Mouse (Mus musculus): ENCODE measurements around the gene Gm20547. TPM values are rescaled to one million over a fixed set of nuclear protein-coding genes. Genes with fewer than 3 reads are reported as not detected.

Gm20547 gene
- not detected for polyA plus RNA-seq (2014; fragmentation: Illumina TruSeq; extraction: RNeasy Lipid Tissue Mini Kit (QIAGEN cat#74804); ENCODE audit: insufficient read depth, low read depth, low replicate concordance)

DNA sequence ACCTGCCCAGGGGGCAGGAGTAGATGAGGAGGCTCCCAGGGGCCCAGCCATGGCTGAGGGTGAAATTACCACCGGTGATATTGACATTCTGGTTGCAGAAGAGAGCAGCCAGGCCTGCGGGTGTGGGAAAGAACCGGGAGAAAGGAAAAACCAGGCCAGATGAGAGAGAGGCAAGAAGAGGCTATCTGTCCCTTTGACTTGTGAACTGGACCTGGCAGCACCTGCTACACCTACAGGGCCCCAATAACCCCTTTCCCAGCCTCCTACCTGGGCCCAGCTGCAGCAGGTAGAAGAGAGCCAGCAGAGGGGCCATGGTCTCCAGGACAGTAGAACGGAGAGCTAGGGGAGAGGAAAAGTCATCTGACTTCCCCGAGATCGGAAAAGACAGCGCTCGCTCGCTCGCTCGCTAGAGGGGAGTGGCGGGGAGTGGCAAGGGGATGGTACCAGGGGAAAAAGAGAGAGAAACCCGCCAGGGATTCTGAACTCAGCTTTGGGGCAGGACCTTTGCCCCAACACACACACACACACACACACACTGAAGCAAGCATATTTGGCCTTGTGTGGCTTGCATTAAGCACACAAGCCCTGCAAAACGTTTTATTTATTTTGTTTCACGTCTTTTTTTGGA, at the start of gene Gm20547:
TSS of gene Gm20547 (minus strand) at position 360 of the 628 bp plus-strand sequence.

DNA sequence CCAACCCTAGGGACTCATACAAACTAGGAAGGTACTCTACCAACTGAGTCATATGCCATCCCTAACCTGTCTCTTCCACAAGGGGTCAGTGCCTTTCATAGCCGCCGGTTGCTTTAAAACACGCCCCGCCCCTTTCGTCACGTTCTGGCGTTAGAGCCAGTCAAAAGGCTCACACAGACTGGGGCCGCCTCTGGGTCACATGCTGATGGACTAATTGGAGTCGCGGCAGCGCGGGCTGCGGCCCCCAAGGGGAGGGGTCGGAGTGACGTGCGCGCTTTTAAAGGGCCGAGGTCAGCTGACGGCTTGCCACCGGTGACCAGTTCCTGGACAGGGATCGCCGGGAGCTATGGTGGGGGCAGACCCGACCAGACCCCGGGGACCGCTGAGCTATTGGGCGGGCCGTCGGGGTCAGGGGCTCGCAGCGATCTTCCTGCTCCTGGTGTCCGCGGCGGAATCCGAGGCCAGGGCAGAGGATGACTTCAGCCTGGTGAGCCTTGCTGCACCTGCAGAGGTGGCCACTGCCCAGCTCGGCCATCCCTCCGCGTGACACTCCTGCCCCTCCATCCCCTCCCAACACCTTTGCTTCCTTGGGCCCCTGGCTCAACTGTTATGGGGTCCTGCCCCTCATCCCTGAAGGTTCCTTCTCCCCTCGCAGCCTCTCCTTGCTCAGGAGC, 49.4 kb upstream of the Gm20547 start, which contains the start of gene Neu1:
TSS of gene Neu1 (plus strand) at position 193 of the 674 bp plus-strand sequence.

DNA sequence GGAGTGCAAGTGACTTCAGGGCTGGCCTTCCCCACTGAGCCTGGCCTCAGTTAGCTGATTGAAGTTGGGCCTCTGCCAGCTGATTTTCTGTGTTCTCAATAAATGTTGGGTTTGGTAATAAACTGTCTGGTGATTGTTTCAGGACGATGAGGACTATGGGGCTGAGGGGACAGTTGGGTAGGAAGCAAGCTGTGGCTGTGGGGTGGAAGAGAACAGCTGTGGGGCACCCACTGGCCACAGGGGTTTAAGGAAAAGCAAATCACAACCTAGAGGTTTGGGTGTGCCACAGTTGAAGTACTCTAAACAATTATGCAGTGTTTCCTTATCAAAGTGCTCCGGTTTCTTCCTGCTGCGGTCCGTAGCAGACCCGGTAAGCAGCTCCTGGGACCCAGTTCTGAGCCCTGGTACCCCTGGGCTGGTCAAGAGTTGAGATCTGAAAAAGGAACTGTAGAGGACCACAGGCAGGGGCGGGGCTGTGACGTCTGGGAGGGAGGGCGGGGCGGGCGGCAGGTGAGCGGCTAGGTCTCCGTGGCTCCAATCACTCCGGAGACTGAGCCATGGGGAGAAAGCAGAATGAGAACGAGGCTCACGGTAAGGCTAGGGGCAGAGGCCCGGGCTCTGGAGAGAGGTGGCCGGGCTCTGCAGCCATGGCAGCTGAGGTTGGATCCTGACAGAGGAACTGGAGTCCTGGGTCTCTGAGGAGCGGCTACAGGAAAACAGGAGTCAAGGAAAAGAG, 32.3 kb upstream of the Gm20547 start, which contains the start of gene Slc44a4:
TSS of gene Slc44a4 (plus strand) at position 537 of the 736 bp plus-strand sequence.

DNA sequence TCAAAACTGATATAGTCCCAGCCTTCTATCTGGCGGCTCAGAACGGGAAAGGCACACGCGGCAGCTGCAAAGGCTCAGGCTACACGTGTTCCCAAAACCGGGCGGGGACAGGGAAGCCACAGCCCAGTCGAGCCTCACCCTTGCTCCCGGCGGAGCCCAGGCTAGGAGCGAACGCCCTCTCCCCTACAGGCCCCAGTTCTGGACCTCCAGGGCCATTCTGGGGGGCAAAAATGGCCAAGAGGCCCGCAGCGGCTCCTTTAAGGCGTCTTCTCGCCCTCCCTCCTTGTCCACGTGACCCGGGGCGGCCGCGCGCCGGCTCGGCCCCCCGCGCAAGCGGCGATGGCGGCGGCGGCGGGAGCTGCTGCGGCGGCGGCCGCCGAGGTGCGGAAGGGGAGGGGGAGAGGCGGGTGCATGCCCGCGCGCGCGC, 16.3 kb upstream of the Gm20547 start, which contains the start of the genes C2 and Ehmt2:
TSS of gene C2 (minus strand) at position 106 of the 427 bp plus-strand sequence.
TSS of gene Ehmt2 (plus strand) at position 310 of the 427 bp plus-strand sequence.

DNA sequence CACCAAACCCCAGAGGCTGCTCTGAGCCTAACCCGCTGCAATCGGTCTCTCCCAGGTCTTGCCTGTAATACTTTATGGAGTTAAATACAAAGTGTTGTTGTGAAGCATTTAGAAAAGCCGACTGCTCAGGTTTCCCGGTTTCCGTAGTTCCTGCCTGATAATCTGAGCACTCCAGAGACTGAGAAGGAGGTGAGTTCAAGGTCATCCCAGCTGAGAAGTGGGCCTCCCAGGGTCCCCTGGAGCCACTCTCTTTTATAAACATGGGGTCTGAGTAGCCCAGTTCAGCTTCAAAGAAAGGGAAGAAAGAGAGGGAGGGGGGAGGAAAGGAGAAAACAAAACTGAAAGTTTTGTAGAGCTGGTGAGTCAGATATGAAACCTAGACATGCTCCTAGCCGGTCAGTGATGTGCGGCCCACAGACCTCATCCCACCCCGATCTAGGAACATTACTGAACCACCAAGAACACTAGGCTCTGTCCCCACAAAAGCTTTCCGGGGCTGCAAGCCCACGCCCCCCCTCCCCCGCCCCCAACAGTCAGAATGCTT, 2.4 kb downstream of the Gm20547 start, which contains the start of gene Zbtb12:
TSS of gene Zbtb12 (plus strand) at position 148 of the 544 bp plus-strand sequence.

DNA sequence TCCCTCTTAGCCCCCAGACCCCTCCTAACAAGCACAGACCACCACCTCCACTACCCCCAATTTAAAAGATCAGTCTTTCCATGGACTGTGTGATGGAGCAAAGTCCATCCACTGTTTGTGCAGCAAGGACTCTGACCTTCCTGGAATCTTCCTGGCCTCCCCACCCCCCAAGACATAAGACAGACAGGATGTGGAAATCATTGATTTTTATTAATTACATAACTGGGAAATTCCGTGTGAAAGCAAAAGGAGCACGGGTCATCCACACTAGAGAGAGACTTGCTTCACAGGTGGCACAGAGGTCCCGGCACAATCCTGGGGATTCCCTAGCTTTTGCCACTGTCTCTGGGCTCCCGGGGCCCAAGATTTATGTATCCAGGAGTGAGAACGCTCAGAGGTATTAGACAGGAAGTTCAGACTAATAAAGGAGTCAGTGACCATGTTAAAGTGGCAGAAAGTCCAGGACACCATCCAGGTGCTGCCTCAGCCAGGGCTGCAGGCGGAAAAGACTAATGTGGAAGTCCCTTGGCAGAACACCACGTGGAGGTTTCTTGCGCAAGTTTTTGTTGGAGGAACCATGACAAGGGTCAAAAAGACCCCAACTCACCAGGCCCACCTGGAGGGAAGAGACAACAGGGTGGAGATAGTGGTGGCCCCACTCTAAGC, 19.3 kb downstream of the Gm20547 start, which contains the start of gene Cfb:
TSS of gene Cfb (minus strand) at position 103 of the 666 bp plus-strand sequence.

DNA sequence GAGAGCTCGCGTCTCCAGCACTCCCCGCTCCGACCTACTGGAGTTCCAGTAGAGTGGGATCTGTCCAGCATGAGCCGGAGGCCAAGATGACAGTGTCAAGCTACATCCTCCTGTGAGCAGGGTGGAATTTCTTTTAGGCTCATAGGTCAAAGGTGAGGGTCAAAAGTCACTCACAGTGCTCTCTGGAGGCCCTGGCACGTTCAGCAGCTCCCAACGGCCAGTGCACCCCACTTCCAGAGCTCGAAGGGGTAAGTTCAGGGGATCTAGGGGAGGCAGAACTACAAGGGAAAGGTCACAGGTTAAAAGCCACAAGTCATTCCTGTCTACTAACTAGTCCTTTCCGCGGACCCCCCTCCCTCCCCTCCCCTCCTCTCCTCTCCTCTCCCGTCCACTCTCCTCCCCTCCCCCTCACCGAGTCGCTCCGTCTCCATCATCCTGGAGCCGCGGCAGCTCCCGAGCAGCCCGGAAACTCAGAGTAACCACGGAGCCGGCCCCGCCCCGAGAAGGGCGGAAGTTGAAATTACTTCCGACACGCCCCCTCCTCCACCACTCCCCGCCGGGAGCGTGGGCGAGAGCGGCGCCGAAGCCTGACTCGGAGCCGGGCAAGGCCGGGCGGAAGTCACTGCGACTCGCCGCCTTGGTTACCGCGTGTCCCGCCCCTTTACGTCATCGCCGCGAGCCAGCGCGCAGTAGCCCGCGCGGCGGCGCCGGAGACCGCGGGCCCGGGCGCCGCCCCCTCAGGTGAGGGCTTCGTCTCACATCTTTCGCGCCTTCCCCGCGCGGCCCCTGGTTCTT, 31.9 kb downstream of the Gm20547 start, which contains the start of the genes Skiv2l and Nelfe:
TSS of gene Skiv2l (minus strand) at position 489 of the 795 bp plus-strand sequence.
TSS of gene Nelfe (plus strand) at position 670 of the 795 bp plus-strand sequence.

DNA sequence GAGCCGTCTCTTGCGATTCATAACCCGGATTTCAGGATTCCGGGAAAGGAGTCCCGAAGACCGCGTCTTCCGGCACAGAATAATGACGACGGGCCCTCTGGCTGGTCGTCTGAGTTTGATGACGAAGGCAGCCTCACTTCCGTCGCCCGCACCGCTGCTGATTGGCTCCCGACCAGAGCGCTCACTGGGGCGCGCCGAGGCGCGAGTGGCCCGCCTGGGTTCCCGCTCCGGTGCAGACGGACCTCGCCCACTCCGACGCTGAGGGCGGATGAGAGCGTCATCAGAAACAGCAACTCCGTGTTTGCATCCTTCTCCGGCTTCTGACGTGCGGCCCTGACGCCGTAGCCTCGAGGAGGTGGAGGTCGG, 45.0 kb downstream of the Gm20547 start, which contains the start of the genes Stk19 and Dxo:
TSS of gene Stk19 (minus strand) at position 90 of the 366 bp plus-strand sequence.
TSS of gene Dxo (plus strand) at position 164 of the 366 bp plus-strand sequence.

Other genes starting within 250 kb of the Gm20547 start
- gene Fkbpl, start 237.3 kb downstream of the Gm20547 start, polyA plus RNA-seq (2014; fragmentation: Illumina TruSeq; extraction: RNeasy Lipid Tissue Mini Kit (QIAGEN cat#74804); ENCODE audit: insufficient read depth, low read depth, low replicate concordance): 6.8 TPM
- gene Atf6b, start 234.9 kb downstream of the Gm20547 start, polyA plus RNA-seq (2014; fragmentation: Illumina TruSeq; extraction: RNeasy Lipid Tissue Mini Kit (QIAGEN cat#74804); ENCODE audit: insufficient read depth, low read depth, low replicate concordance): 31.2 TPM
- 7.5 TPM for gene Tnxb, start 211.5 kb downstream of the Gm20547 start, polyA plus RNA-seq (2014; fragmentation: Illumina TruSeq; extraction: RNeasy Lipid Tissue Mini Kit (QIAGEN cat#74804); ENCODE audit: insufficient read depth, low read depth, low replicate concordance)
- 122 TPM for gene C4b, start 138.2 kb downstream of the Gm20547 start, polyA plus RNA-seq (2014; fragmentation: Illumina TruSeq; extraction: RNeasy Lipid Tissue Mini Kit (QIAGEN cat#74804); ENCODE audit: insufficient read depth, low read depth, low replicate concordance)
- not detected for gene Cyp21a1, start 77.5 kb downstream of the Gm20547 start, polyA plus RNA-seq (2014; fragmentation: Illumina TruSeq; extraction: RNeasy Lipid Tissue Mini Kit (QIAGEN cat#74804); ENCODE audit: insufficient read depth, low read depth, low replicate concordance)
- 27.3 TPM for gene Stk19, start 45.1 kb downstream of the Gm20547 start, polyA plus RNA-seq (2014; fragmentation: Illumina TruSeq; extraction: RNeasy Lipid Tissue Mini Kit (QIAGEN cat#74804); ENCODE audit: insufficient read depth, low read depth, low replicate concordance)
- 27.5 TPM for gene Dxo, start 45.0 kb downstream of the Gm20547 start, polyA plus RNA-seq (2014; fragmentation: Illumina TruSeq; extraction: RNeasy Lipid Tissue Mini Kit (QIAGEN cat#74804); ENCODE audit: insufficient read depth, low read depth, low replicate concordance)
- gene Skiv2l, start 31.8 kb downstream of the Gm20547 start, polyA plus RNA-seq (2014; fragmentation: Illumina TruSeq; extraction: RNeasy Lipid Tissue Mini Kit (QIAGEN cat#74804); ENCODE audit: insufficient read depth, low read depth, low replicate concordance): 19.3 TPM
- gene Nelfe, start 31.7 kb downstream of the Gm20547 start, polyA plus RNA-seq (2014; fragmentation: Illumina TruSeq; extraction: RNeasy Lipid Tissue Mini Kit (QIAGEN cat#74804); ENCODE audit: insufficient read depth, low read depth, low replicate concordance): 30.3 TPM
- gene Cfb, start 19.5 kb downstream of the Gm20547 start, polyA plus RNA-seq (2014; fragmentation: Illumina TruSeq; extraction: RNeasy Lipid Tissue Mini Kit (QIAGEN cat#74804); ENCODE audit: insufficient read depth, low read depth, low replicate concordance): 38.7 TPM
- 4.5 TPM for gene Zbtb12, start 2.6 kb downstream of the Gm20547 start, polyA plus RNA-seq (2014; fragmentation: Illumina TruSeq; extraction: RNeasy Lipid Tissue Mini Kit (QIAGEN cat#74804); ENCODE audit: insufficient read depth, low read depth, low replicate concordance)
- gene C2, start 16.2 kb upstream of the Gm20547 start, polyA plus RNA-seq (2014; fragmentation: Illumina TruSeq; extraction: RNeasy Lipid Tissue Mini Kit (QIAGEN cat#74804); ENCODE audit: insufficient read depth, low read depth, low replicate concordance): 24.6 TPM
- 39.7 TPM for gene Ehmt2, start 16.4 kb upstream of the Gm20547 start, polyA plus RNA-seq (2014; fragmentation: Illumina TruSeq; extraction: RNeasy Lipid Tissue Mini Kit (QIAGEN cat#74804); ENCODE audit: insufficient read depth, low read depth, low replicate concordance)
- gene Slc44a4, start 32.4 kb upstream of the Gm20547 start, polyA plus RNA-seq (2014; fragmentation: Illumina TruSeq; extraction: RNeasy Lipid Tissue Mini Kit (QIAGEN cat#74804); ENCODE audit: insufficient read depth, low read depth, low replicate concordance): 9.2 TPM
- 22.0 TPM for gene Neu1, start 49.2 kb upstream of the Gm20547 start, polyA plus RNA-seq (2014; fragmentation: Illumina TruSeq; extraction: RNeasy Lipid Tissue Mini Kit (QIAGEN cat#74804); ENCODE audit: insufficient read depth, low read depth, low replicate concordance)
- 18.0 TPM for gene Hspa1b, start 77.2 kb upstream of the Gm20547 start, polyA plus RNA-seq (2014; fragmentation: Illumina TruSeq; extraction: RNeasy Lipid Tissue Mini Kit (QIAGEN cat#74804); ENCODE audit: insufficient read depth, low read depth, low replicate concordance)
- gene Gm20481, start 87.9 kb upstream of the Gm20547 start, polyA plus RNA-seq (2014; fragmentation: Illumina TruSeq; extraction: RNeasy Lipid Tissue Mini Kit (QIAGEN cat#74804); ENCODE audit: insufficient read depth, low read depth, low replicate concordance): not detected
- gene Hspa1a, start 90.1 kb upstream of the Gm20547 start, polyA plus RNA-seq (2014; fragmentation: Illumina TruSeq; extraction: RNeasy Lipid Tissue Mini Kit (QIAGEN cat#74804); ENCODE audit: insufficient read depth, low read depth, low replicate concordance): 15.5 TPM
- 1.2 TPM for gene Hspa1l, start 90.7 kb upstream of the Gm20547 start, polyA plus RNA-seq (2014; fragmentation: Illumina TruSeq; extraction: RNeasy Lipid Tissue Mini Kit (QIAGEN cat#74804); ENCODE audit: insufficient read depth, low read depth, low replicate concordance)
- 34.0 TPM for gene Lsm2, start 99.8 kb upstream of the Gm20547 start, polyA plus RNA-seq (2014; fragmentation: Illumina TruSeq; extraction: RNeasy Lipid Tissue Mini Kit (QIAGEN cat#74804); ENCODE audit: insufficient read depth, low read depth, low replicate concordance)
- gene Vars, start 118.9 kb upstream of the Gm20547 start, polyA plus RNA-seq (2014; fragmentation: Illumina TruSeq; extraction: RNeasy Lipid Tissue Mini Kit (QIAGEN cat#74804); ENCODE audit: insufficient read depth, low read depth, low replicate concordance): 25.7 TPM
- gene Vwa7, start 134.5 kb upstream of the Gm20547 start, polyA plus RNA-seq (2014; fragmentation: Illumina TruSeq; extraction: RNeasy Lipid Tissue Mini Kit (QIAGEN cat#74804); ENCODE audit: insufficient read depth, low read depth, low replicate concordance): 0.74 TPM
- gene Sapcd1, start 146.0 kb upstream of the Gm20547 start, polyA plus RNA-seq (2014; fragmentation: Illumina TruSeq; extraction: RNeasy Lipid Tissue Mini Kit (QIAGEN cat#74804); ENCODE audit: insufficient read depth, low read depth, low replicate concordance): 1.3 TPM
- 3.1 TPM for gene Msh5, start 164.7 kb upstream of the Gm20547 start, polyA plus RNA-seq (2014; fragmentation: Illumina TruSeq; extraction: RNeasy Lipid Tissue Mini Kit (QIAGEN cat#74804); ENCODE audit: insufficient read depth, low read depth, low replicate concordance)
- 242 TPM for gene Clic1, start 167.9 kb upstream of the Gm20547 start, polyA plus RNA-seq (2014; fragmentation: Illumina TruSeq; extraction: RNeasy Lipid Tissue Mini Kit (QIAGEN cat#74804); ENCODE audit: insufficient read depth, low read depth, low replicate concordance)
- gene Ddah2, start 177.0 kb upstream of the Gm20547 start, polyA plus RNA-seq (2014; fragmentation: Illumina TruSeq; extraction: RNeasy Lipid Tissue Mini Kit (QIAGEN cat#74804); ENCODE audit: insufficient read depth, low read depth, low replicate concordance): 99.2 TPM
- gene Ly6g6c, start 183.3 kb upstream of the Gm20547 start, polyA plus RNA-seq (2014; fragmentation: Illumina TruSeq; extraction: RNeasy Lipid Tissue Mini Kit (QIAGEN cat#74804); ENCODE audit: insufficient read depth, low read depth, low replicate concordance): 2.4 TPM
- 0.84 TPM for gene Mpig6b, start 184.1 kb upstream of the Gm20547 start, polyA plus RNA-seq (2014; fragmentation: Illumina TruSeq; extraction: RNeasy Lipid Tissue Mini Kit (QIAGEN cat#74804); ENCODE audit: insufficient read depth, low read depth, low replicate concordance)
- gene Ly6g6e, start 194.9 kb upstream of the Gm20547 start, polyA plus RNA-seq (2014; fragmentation: Illumina TruSeq; extraction: RNeasy Lipid Tissue Mini Kit (QIAGEN cat#74804); ENCODE audit: insufficient read depth, low read depth, low replicate concordance): 1.4 TPM
- gene Ly6g6d, start 196.0 kb upstream of the Gm20547 start, polyA plus RNA-seq (2014; fragmentation: Illumina TruSeq; extraction: RNeasy Lipid Tissue Mini Kit (QIAGEN cat#74804); ENCODE audit: insufficient read depth, low read depth, low replicate concordance): 13.1 TPM
- not detected for gene Ly6g6f, start 203.6 kb upstream of the Gm20547 start, polyA plus RNA-seq (2014; fragmentation: Illumina TruSeq; extraction: RNeasy Lipid Tissue Mini Kit (QIAGEN cat#74804); ENCODE audit: insufficient read depth, low read depth, low replicate concordance)
- gene Abhd16a, start 207.2 kb upstream of the Gm20547 start, polyA plus RNA-seq (2014; fragmentation: Illumina TruSeq; extraction: RNeasy Lipid Tissue Mini Kit (QIAGEN cat#74804); ENCODE audit: insufficient read depth, low read depth, low replicate concordance): 72.3 TPM
- gene Ly6g5c, start 226.2 kb upstream of the Gm20547 start, polyA plus RNA-seq (2014; fragmentation: Illumina TruSeq; extraction: RNeasy Lipid Tissue Mini Kit (QIAGEN cat#74804); ENCODE audit: insufficient read depth, low read depth, low replicate concordance): not detected
- gene Ly6g5b, start 233.4 kb upstream of the Gm20547 start, polyA plus RNA-seq (2014; fragmentation: Illumina TruSeq; extraction: RNeasy Lipid Tissue Mini Kit (QIAGEN cat#74804); ENCODE audit: insufficient read depth, low read depth, low replicate concordance): 0.55 TPM
- gene Gpank1, start 239.4 kb upstream of the Gm20547 start, polyA plus RNA-seq (2014; fragmentation: Illumina TruSeq; extraction: RNeasy Lipid Tissue Mini Kit (QIAGEN cat#74804); ENCODE audit: insufficient read depth, low read depth, low replicate concordance): 23.7 TPM
- 116 TPM for gene Csnk2b, start 240.0 kb upstream of the Gm20547 start, polyA plus RNA-seq (2014; fragmentation: Illumina TruSeq; extraction: RNeasy Lipid Tissue Mini Kit (QIAGEN cat#74804); ENCODE audit: insufficient read depth, low read depth, low replicate concordance)
- 11.1 TPM for gene D17H6S53E, start 244.3 kb upstream of the Gm20547 start, polyA plus RNA-seq (2014; fragmentation: Illumina TruSeq; extraction: RNeasy Lipid Tissue Mini Kit (QIAGEN cat#74804); ENCODE audit: insufficient read depth, low read depth, low replicate concordance)

Measured in lung, adult 10 weeks (tissue).